Mouse (Mus musculus) CH12.LX (cell line): ENCODE data around the gene Msi2. TPM values are rescaled to one million over a fixed set of nuclear protein-coding genes. Genes with fewer than 3 reads are reported as not detected.

Experiments
- DNase-seq: peaks from one replicate; pipeline ENCODE4 v3.0.0-alpha.2; 2013; ENCODE audit errors: extremely low read depth
- H3K27ac ChIP-seq: 2 replicates; pipeline ENCODE4 v1.5.1; 2012; ENCODE audit warnings: low read depth, mild to moderate bottlenecking, control low read depth, moderate library complexity; ENCODE audit not compliant: insufficient read depth
- H3K27me3 ChIP-seq: replicated peaks from 2 replicates; pipeline ENCODE3; 2012; ENCODE audit warnings: inconsistent platforms
- H3K36me3 ChIP-seq, 2 experiments: replicated peaks in 1 of 2; 2 replicates each; pipeline versions ENCODE3 to v1.6.1; 2012; ENCODE audit warnings: inconsistent platforms in 1 of 2, low read length in 1 of 2, mild to moderate bottlenecking in 1 of 2, mixed read lengths in 1 of 2, moderate library complexity in 1 of 2; ENCODE audit not compliant: control insufficient read depth in 1 of 2, insufficient read depth in 1 of 2
- H3K4me1 ChIP-seq, 2 experiments: 2 replicates each; pipeline ENCODE4 v1.6.1; 2012; ENCODE audit warnings: inconsistent platforms in 1 of 2, moderate library complexity in 1 of 2; ENCODE audit not compliant: insufficient read depth in 2 of 2, control insufficient read depth in 1 of 2
- H3K4me2 ChIP-seq: 2 replicates; pipeline ENCODE4 v1.6.1; 2012; ENCODE audit warnings: low read depth, mild to moderate bottlenecking, control low read depth; ENCODE audit not compliant: poor library complexity, insufficient read depth, severe bottlenecking
- H3K4me3 ChIP-seq, 3 experiments: fragments of 150-350 bp in 1 of 3; sonication (generic) in 1 of 3; replicated peaks in 1 of 3; 2 replicates each; pipeline versions ENCODE3 to v1.5.1; 2011 to 2012; ENCODE audit warnings: low read depth in 2 of 3, low read length in 2 of 3, mild to moderate bottlenecking in 2 of 3, moderate library complexity in 2 of 3, control low read depth in 1 of 3, improper control_type of control experiment in 1 of 3, inconsistent platforms in 1 of 3, mixed read lengths in 1 of 3; ENCODE audit not compliant: poor library complexity in 1 of 3
- H3K79me2 ChIP-seq: replicated peaks from 2 replicates; pipeline ENCODE4 v1.6.1; 2012; ENCODE audit warnings: mild to moderate bottlenecking, moderate library complexity; ENCODE audit not compliant: control insufficient read depth, poor library complexity, insufficient read depth, severe bottlenecking; ENCODE audit errors: extremely low read depth
- H3K9ac ChIP-seq: 2 replicates; pipeline ENCODE4 v1.6.1; 2012; ENCODE audit warnings: low read depth, mild to moderate bottlenecking, control low read depth, moderate library complexity; ENCODE audit not compliant: insufficient read depth
- H3K9me3 ChIP-seq: replicated peaks from 2 replicates; pipeline ENCODE3; 2012; ENCODE audit warnings: low read length, inconsistent platforms, mixed read lengths
- BHLHE40 ChIP-seq: IDR thresholded peaks from 2 replicates; pipeline ENCODE4 v1.6.1; 2011; ENCODE audit warnings: mild to moderate bottlenecking, low read depth, low read length, improper control_type of control experiment
- CHD1 ChIP-seq: IDR thresholded peaks from 2 replicates; pipeline ENCODE4 v1.6.1; 2012; ENCODE audit warnings: low read depth, low read length, improper control_type of control experiment, inconsistent platforms
- CHD2 ChIP-seq: IDR thresholded peaks from 2 replicates; pipeline ENCODE4 v1.6.1; 2011; ENCODE audit warnings: low read length, improper control_type of control experiment
- CTCF ChIP-seq, 2 experiments: IDR thresholded peaks in 1 of 2; conservative IDR thresholded peaks in 1 of 2; 2 replicates each; pipeline ENCODE4 v1.5.1; 2011 to 2012; ENCODE audit warnings: low read depth in 2 of 2, low read length in 2 of 2, improper control_type of control experiment in 1 of 2, inconsistent platforms in 1 of 2, mild to moderate bottlenecking in 1 of 2, moderate library complexity in 1 of 2
- E2F4 ChIP-seq: IDR thresholded peaks from 2 replicates; pipeline ENCODE4 v1.6.1; 2011; ENCODE audit warnings: low read depth, low read length, improper control_type of control experiment; ENCODE audit not compliant: insufficient replicate concordance
- ELF1 ChIP-seq: IDR thresholded peaks from 2 replicates; pipeline ENCODE4 v1.6.1; 2014; ENCODE audit warnings: low read depth, mild to moderate bottlenecking, inconsistent platforms, low read length, improper control_type of control experiment
- EP300 ChIP-seq: IDR thresholded peaks from 2 replicates; pipeline ENCODE4 v1.6.1; 2011; ENCODE audit warnings: low read length, improper control_type of control experiment
- ETS1 ChIP-seq: conservative IDR thresholded peaks from 2 replicates; pipeline ENCODE4 v1.6.1; 2012; ENCODE audit warnings: low read depth, mild to moderate bottlenecking, inconsistent platforms, low read length, improper control_type of control experiment, moderate library complexity
- GABPA ChIP-seq: IDR thresholded peaks from 2 replicates; pipeline ENCODE4 v1.6.1; 2012; ENCODE audit warnings: low read depth, low read length, improper control_type of control experiment, inconsistent platforms; ENCODE audit not compliant: insufficient replicate concordance
- HCFC1 ChIP-seq: IDR thresholded peaks from 2 replicates; pipeline ENCODE4 v1.6.1; 2012; ENCODE audit warnings: low read depth, mild to moderate bottlenecking, inconsistent platforms, low read length, improper control_type of control experiment
- IRF4 ChIP-seq: IDR thresholded peaks from 2 replicates; pipeline ENCODE4 v1.6.1; 2014; ENCODE audit warnings: low read depth, mild to moderate bottlenecking, inconsistent platforms, low read length, improper control_type of control experiment
- JUN ChIP-seq: IDR thresholded peaks from 2 replicates; pipeline ENCODE4 v1.6.1; 2011; ENCODE audit warnings: low read depth, mild to moderate bottlenecking, low read length, improper control_type of control experiment, moderate library complexity; ENCODE audit not compliant: insufficient read depth
- JUND ChIP-seq: conservative IDR thresholded peaks from 2 replicates; pipeline ENCODE4 v1.6.1; 2011; ENCODE audit warnings: low read depth, low read length, improper control_type of control experiment
- KAT2A ChIP-seq: IDR thresholded peaks from 2 replicates; pipeline ENCODE4 v1.6.1; 2012; ENCODE audit warnings: low read length, improper control_type of control experiment, inconsistent platforms; ENCODE audit not compliant: insufficient replicate concordance
- MAFK ChIP-seq: IDR thresholded peaks from 2 replicates; pipeline ENCODE4 v1.6.1; 2011; ENCODE audit warnings: low read length, improper control_type of control experiment; ENCODE audit not compliant: insufficient replicate concordance
- MAX ChIP-seq: IDR thresholded peaks from 2 replicates; pipeline ENCODE4 v1.6.1; 2011; ENCODE audit warnings: low read length, improper control_type of control experiment
- MAZ ChIP-seq: IDR thresholded peaks from 2 replicates; pipeline ENCODE4 v1.6.1; 2012; ENCODE audit warnings: low read depth, mild to moderate bottlenecking, inconsistent platforms, low read length, improper control_type of control experiment, moderate library complexity
- MEF2A ChIP-seq: IDR thresholded peaks from 2 replicates; pipeline ENCODE4 v1.6.1; 2014; ENCODE audit warnings: low read depth, mild to moderate bottlenecking, inconsistent platforms, low read length, improper control_type of control experiment, borderline replicate concordance
- MXI1 ChIP-seq: IDR thresholded peaks from 2 replicates; pipeline ENCODE4 v1.6.1; 2011; ENCODE audit warnings: mild to moderate bottlenecking, low read depth, low read length, improper control_type of control experiment
- MYC ChIP-seq: IDR thresholded peaks from 2 replicates; pipeline ENCODE4 v1.6.1; 2011; ENCODE audit warnings: low read depth, mild to moderate bottlenecking, improper control_type of control experiment, low read length
- NELFE ChIP-seq: IDR thresholded peaks from 2 replicates; pipeline ENCODE4 v1.6.1; 2011; ENCODE audit warnings: low read depth, low read length, improper control_type of control experiment
- NRF1 ChIP-seq: IDR thresholded peaks from 2 replicates; pipeline ENCODE4 v1.6.1; 2014; ENCODE audit warnings: low read depth, mild to moderate bottlenecking, inconsistent platforms, low read length, improper control_type of control experiment, moderate library complexity
- PAX5 ChIP-seq: IDR thresholded peaks from 2 replicates; pipeline ENCODE4 v1.6.1; 2012; ENCODE audit warnings: low read length, inconsistent platforms, mixed read lengths
- POLR2A ChIP-seq: IDR thresholded peaks from 2 replicates; pipeline ENCODE4 v1.6.1; 2011; ENCODE audit warnings: low read depth, mild to moderate bottlenecking, improper control_type of control experiment, low read length
- POLR2AphosphoS2 ChIP-seq: IDR thresholded peaks from 2 replicates; pipeline ENCODE4 v1.6.1; 2011; ENCODE audit warnings: low read depth, low read length, improper control_type of control experiment
- RAD21 ChIP-seq: IDR thresholded peaks from 2 replicates; pipeline ENCODE4 v1.6.1; 2011; ENCODE audit warnings: low read depth, mild to moderate bottlenecking, low read length, improper control_type of control experiment, moderate library complexity
- RCOR1 ChIP-seq: conservative IDR thresholded peaks from 2 replicates; pipeline ENCODE4 v1.6.1; 2012; ENCODE audit warnings: low read depth, mild to moderate bottlenecking, inconsistent platforms, low read length, improper control_type of control experiment
- SIN3A ChIP-seq: IDR thresholded peaks from 2 replicates; pipeline ENCODE4 v1.6.1; 2012; ENCODE audit warnings: low read length, improper control_type of control experiment, inconsistent platforms
- SMC3 ChIP-seq: IDR thresholded peaks from 2 replicates; pipeline ENCODE4 v1.6.1; 2011; ENCODE audit warnings: low read depth, low read length, improper control_type of control experiment
- TBP ChIP-seq: conservative IDR thresholded peaks from 2 replicates; pipeline ENCODE4 v1.6.1; 2011; ENCODE audit warnings: low read depth, low read length, improper control_type of control experiment
- TCF12 ChIP-seq: IDR thresholded peaks from 2 replicates; pipeline ENCODE4 v1.6.1; 2014; ENCODE audit warnings: low read depth, mild to moderate bottlenecking, inconsistent platforms, low read length, improper control_type of control experiment
- UBTF ChIP-seq: IDR thresholded peaks from 2 replicates; pipeline ENCODE4 v1.6.1; 2012; ENCODE audit warnings: low read depth, mild to moderate bottlenecking, inconsistent platforms, low read length, improper control_type of control experiment, moderate library complexity
- USF1 ChIP-seq: IDR thresholded peaks from 2 replicates; pipeline ENCODE4 v1.6.1; 2014; ENCODE audit warnings: low read depth, mild to moderate bottlenecking, inconsistent platforms, low read length, improper control_type of control experiment
- USF2 ChIP-seq: conservative IDR thresholded peaks from 2 replicates; pipeline ENCODE4 v1.6.1; 2011; ENCODE audit warnings: low read depth, low read length, improper control_type of control experiment
- ZC3H11A ChIP-seq: IDR thresholded peaks from 2 replicates; pipeline ENCODE4 v1.6.1; 2012; ENCODE audit warnings: low read depth, mild to moderate bottlenecking, inconsistent platforms, low read length, improper control_type of control experiment
- ZKSCAN1 ChIP-seq: IDR thresholded peaks from 2 replicates; pipeline ENCODE4 v1.6.1; 2012; ENCODE audit warnings: low read depth, inconsistent platforms, low read length, improper control_type of control experiment, borderline replicate concordance
- ZMIZ1 ChIP-seq: IDR thresholded peaks from 2 replicates; pipeline ENCODE4 v1.6.1; 2012; ENCODE audit warnings: low read depth, mild to moderate bottlenecking, inconsistent platforms, low read length, improper control_type of control experiment
- ZNF384 ChIP-seq: IDR thresholded peaks from 2 replicates; pipeline ENCODE4 v1.6.1; 2012; ENCODE audit warnings: low read depth, low read length, improper control_type of control experiment, inconsistent platforms
- dilution Hi-C: fragments of 300-500 bp; cut with MboI; formaldehyde crosslinking; loops from 2 replicates; pipeline ENCODE4 v1.14.3; 2020; ENCODE audit warnings: low sequenced_read_pairs; ENCODE audit not compliant: extremely low pct_unique_long_range_greater_than_20kb, extremely low pct_ligation_motif_present
- in situ Hi-C: fragments of 300-500 bp; cut with MboI; formaldehyde crosslinking; loops from 3 replicates; pipeline ENCODE4 v1.14.3; 2019; ENCODE audit warnings: low sequenced_read_pairs, low pct_ligation_motif_present, low pct_unique_long_range_greater_than_20kb, mixed read lengths
- polyA plus RNA-seq: library from polyadenylated mRNA; unstranded; fragments of >175 nt; gene quantifications from 2 replicates; pipeline ENCODE4 v1.2.1, GENCODE M21; 2012; ENCODE audit warnings: low read depth; ENCODE audit not compliant: insufficient read length
- total RNA-seq, 2 experiments: library from RNA; depleted of rRNA; stranded (reverse); fragments of 300-350 nt in 1 of 2; fragments of >200 nt in 1 of 2; gene quantifications; 2 replicates each; pipeline ENCODE4 v1.2.3; 2012 to 2014

Gene Msi2
- total RNA-seq (2012; rRNA removed) (46.3 and 52.6 TPM in 2 replicates), total RNA-seq (2014; rRNA removed) (73.1 and 76.2 TPM in 2 replicates), polyA plus RNA-seq (33.7 and 40.3 TPM in 2 replicates)

DNA sequence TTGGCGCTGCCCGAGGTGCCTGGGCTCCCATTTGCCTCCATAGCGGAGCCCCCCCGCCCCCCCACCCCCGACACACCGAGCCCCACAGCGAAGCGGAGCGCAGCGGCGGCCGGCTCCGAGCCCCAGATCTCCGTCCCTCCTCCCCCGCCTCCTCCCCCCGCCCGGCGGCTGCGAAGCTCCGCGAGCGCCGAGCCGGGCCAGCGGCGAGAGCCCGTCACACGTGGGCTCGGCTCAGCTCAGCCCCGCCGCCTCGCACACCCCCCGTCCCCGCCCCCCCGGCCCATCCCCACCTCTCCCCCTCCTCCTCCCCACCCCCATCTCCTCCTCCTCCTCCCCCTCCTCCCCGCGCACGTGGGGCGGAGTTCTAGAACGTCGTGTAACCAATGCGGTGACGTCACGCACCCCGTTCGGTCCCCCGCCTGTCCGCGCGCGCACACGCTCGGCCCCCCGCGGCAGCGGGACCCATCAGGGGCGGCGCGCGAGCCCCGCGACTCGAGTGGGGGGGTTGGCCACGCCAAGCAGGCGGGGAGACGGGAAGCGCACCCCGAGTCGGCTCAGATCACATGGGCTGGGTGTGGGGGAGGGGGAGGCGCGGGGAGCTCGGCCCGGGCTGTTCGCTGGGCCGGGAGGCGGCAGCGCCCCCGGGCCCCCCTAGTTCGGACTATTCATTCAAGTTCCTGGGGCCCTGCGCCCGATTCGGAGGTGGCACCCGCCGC lies at the start of gene Msi2:
TSS of gene Msi2 (minus strand) at position 464 of the 716 bp plus-strand sequence.
- TF ChIP-seq IRF4: no peak
- TF ChIP-seq MXI1: peak; percentile 97
- TF ChIP-seq KAT2A: no peak
- peak; percentile 38; the same call in 1 of the 2 replicates for TF ChIP-seq HCFC1
- no peak; the same call in 1 of the 2 replicates for TF ChIP-seq RAD21
- TF ChIP-seq ZNF384: no peak
- peak; percentile 91 for TF ChIP-seq CHD2
- peak; percentile 80 for TF ChIP-seq TCF12
- peak; percentile 68 for TF ChIP-seq NRF1
- TF ChIP-seq USF1: no peak; the same call in none of the 2 replicates
- TF ChIP-seq ZMIZ1: peak; percentile 70
- peak; percentile 63; the same call in 1 of the 2 replicates for TF ChIP-seq MEF2A
- TF ChIP-seq POLR2AphosphoS2: no peak
- TF ChIP-seq GABPA: no peak
- peak; percentile 78 for TF ChIP-seq UBTF
- TF ChIP-seq USF2: no peak
- TF ChIP-seq PAX5: no peak
- peak; percentile 98 for TF ChIP-seq MAZ
- TF ChIP-seq JUN: no peak
- TF ChIP-seq BHLHE40: peak; percentile 78
- TF ChIP-seq SMC3: no peak; the same call in 1 of the 2 replicates
- no peak for TF ChIP-seq MYC
- TF ChIP-seq CTCF (conservative IDR thresholded peaks at IDR 0.05 in 1 of 2, IDR thresholded peaks at IDR 0.05 in 1 of 2; ENCODE audit: low read depth in 2 of 2, low read length in 2 of 2): no peak
- TF ChIP-seq CHD1: no peak
- no peak for TF ChIP-seq EP300
- no peak for TF ChIP-seq E2F4
- TF ChIP-seq POLR2A: peak; percentile 75
- no peak; the same call in 1 of the 2 replicates for TF ChIP-seq ETS1
- TF ChIP-seq NELFE: peak; percentile 55; the same call in 1 of the 2 replicates
- no peak for TF ChIP-seq RCOR1
- no peak for TF ChIP-seq JUND
- peak; percentile 45 for TF ChIP-seq ELF1
- no peak for TF ChIP-seq ZC3H11A
- TF ChIP-seq MAFK: no peak
- TF ChIP-seq SIN3A: peak; percentile 52; the same call in 1 of the 2 replicates
- TF ChIP-seq MAX: peak; percentile 77
- no peak for TF ChIP-seq TBP
- no peak for TF ChIP-seq ZKSCAN1
- H3K4me1 ChIP-seq: peaks cover 0 to 49% of the 10 kb centered on the region in 2 experiments; a peak in 2 of 4 replicates
- H3K4me2 ChIP-seq: peak within 1 kb of the TSS; percentile 92
- H3K9me3 ChIP-seq: no peaks in the 10 kb centered on the region
- H3K9ac ChIP-seq: peak within 1 kb of the TSS; percentile 95
- peak within 1 kb of the TSS; percentile 91 to 96 (median 95) for H3K4me3 ChIP-seq
- dilution Hi-C loops: no loop called here
- peak; percentile 95 for DNase-seq
- H3K27ac ChIP-seq: peak within 1 kb of the TSS; percentile 54
- H3K36me3 ChIP-seq: peaks cover 0 to 21% of the 10 kb centered on the region in 2 experiments
- H3K79me2 ChIP-seq: peaks cover 40% of the 10 kb centered on the region
- in situ Hi-C loops: no loop called here
- no peaks in the 10 kb centered on the region for H3K27me3 ChIP-seq
